Mouse (Mus musculus): ENCODE measurements around the gene Cul3. TPM values are rescaled to one million over a fixed set of nuclear protein-coding genes. Genes with fewer than 3 reads are reported as not detected.

The Cul3 gene
- polyA plus RNA-seq, 1 experiment, result 1.4 TPM

GRCm38 (mm10) chr1:80247131-80247530 is 93.1 kb downstream of the Cul3 start:
- Histone ChIP-seq H3K27me3 (ENCODE audit: control insufficient read depth) (no peaks in the 10 kb centered on the region; the same call in 1 of the 2 replicates), H3K9me3 (ENCODE audit: control insufficient read depth, low read length) (no peaks in the 10 kb centered on the region), H3K36me3 (ENCODE audit: control insufficient read depth) (no peaks in the 10 kb centered on the region), H3K4me1 (ENCODE audit: control insufficient read depth) (no peaks in the 10 kb centered on the region), H3K4me3 (replicated peaks) (no peak overlapping the region)
- TF ChIP-seq TAL1 (IDR thresholded peaks at IDR 0.05; ENCODE audit: low read length) (no peak), GATA1 (IDR thresholded peaks at IDR 0.05; ENCODE audit: low read length) (no peak)

DNA sequence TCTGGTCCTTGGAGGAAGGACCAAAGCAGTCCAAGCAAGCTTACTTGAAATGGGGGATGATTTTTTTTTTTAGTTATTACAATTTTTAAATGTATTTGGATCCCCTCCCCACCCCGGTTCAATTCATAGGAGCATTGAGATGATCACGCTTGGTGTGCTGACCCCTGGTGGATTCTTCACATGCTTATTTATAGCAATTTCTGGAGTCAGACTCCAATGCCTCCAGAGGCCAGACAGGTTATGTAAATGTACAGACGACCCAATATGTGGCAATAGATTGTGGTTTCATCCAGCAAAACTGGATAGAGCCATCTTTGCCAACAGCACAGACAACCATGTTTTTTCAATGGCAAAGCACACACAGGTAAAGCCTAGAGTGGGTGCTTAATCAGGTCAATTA is 96.2 kb downstream of the Cul3 start:
- no peaks in the 10 kb centered on the region for H3K36me3 ChIP-seq (ENCODE audit: control insufficient read depth)
- no peaks in the 10 kb centered on the region for H3K9me3 ChIP-seq (ENCODE audit: control insufficient read depth, low read length)

GRCm38 (mm10) chr1:80241579-80241978 is 98.7 kb downstream of the Cul3 start:
- H3K4me1 ChIP-seq (ENCODE audit: control insufficient read depth), result no peaks in the 10 kb centered on the region
- H3K36me3 ChIP-seq (ENCODE audit: control insufficient read depth), result no peaks in the 10 kb centered on the region
- no peaks in the 10 kb centered on the region for H3K9me3 ChIP-seq (ENCODE audit: control insufficient read depth, low read length)
- no peak overlapping the region for H3K4me3 ChIP-seq (replicated peaks)
- no peaks in the 10 kb centered on the region for H3K27me3 ChIP-seq (ENCODE audit: control insufficient read depth)
- no peak for TF ChIP-seq GATA1 (IDR thresholded peaks at IDR 0.05; ENCODE audit: low read length)
- no peak for TF ChIP-seq TAL1 (IDR thresholded peaks at IDR 0.05; ENCODE audit: low read length)

More for the DNA sequence above, 96.2 kb downstream of the Cul3 start:
- TF ChIP-seq TAL1 (IDR thresholded peaks at IDR 0.05; ENCODE audit: low read length), result no peak
- no peak for TF ChIP-seq GATA1 (IDR thresholded peaks at IDR 0.05; ENCODE audit: low read length)
- no peaks in the 10 kb centered on the region for H3K27me3 ChIP-seq (ENCODE audit: control insufficient read depth)
- H3K4me3 ChIP-seq (replicated peaks), result no peak overlapping the region
- no peaks in the 10 kb centered on the region for H3K4me1 ChIP-seq (ENCODE audit: control insufficient read depth)

- Histone ChIP-seq H3K4me1 (ENCODE audit: control insufficient read depth) (no peaks in the 10 kb centered on the region), H3K27me3 (ENCODE audit: control insufficient read depth) (no peaks in the 10 kb centered on the region), H3K36me3 (ENCODE audit: control insufficient read depth) (no peaks in the 10 kb centered on the region), H3K4me3 (replicated peaks) (no peak overlapping the region), H3K9me3 (ENCODE audit: control insufficient read depth, low read length) (no peaks in the 10 kb centered on the region)
- TF ChIP-seq GATA1 (IDR thresholded peaks at IDR 0.05; ENCODE audit: low read length) (no peak), TAL1 (IDR thresholded peaks at IDR 0.05; ENCODE audit: low read length) (no peak)
Observed at GRCm38 (mm10) chr1:80240017-80240660, 100.1 kb downstream of the Cul3 start.

GRCm38 (mm10) chr1:80239481-80239880 is 100.8 kb downstream of the Cul3 start:
- Histone ChIP-seq H3K9me3 (ENCODE audit: control insufficient read depth, low read length) (no peaks in the 10 kb centered on the region), H3K36me3 (ENCODE audit: control insufficient read depth) (no peaks in the 10 kb centered on the region), H3K4me3 (replicated peaks) (no peak overlapping the region), H3K4me1 (ENCODE audit: control insufficient read depth) (no peaks in the 10 kb centered on the region), H3K27me3 (ENCODE audit: control insufficient read depth) (no peaks in the 10 kb centered on the region)
- TF ChIP-seq GATA1 (IDR thresholded peaks at IDR 0.05; ENCODE audit: low read length), result no peak
- TF ChIP-seq TAL1 (IDR thresholded peaks at IDR 0.05; ENCODE audit: low read length), result no peak

DNA sequence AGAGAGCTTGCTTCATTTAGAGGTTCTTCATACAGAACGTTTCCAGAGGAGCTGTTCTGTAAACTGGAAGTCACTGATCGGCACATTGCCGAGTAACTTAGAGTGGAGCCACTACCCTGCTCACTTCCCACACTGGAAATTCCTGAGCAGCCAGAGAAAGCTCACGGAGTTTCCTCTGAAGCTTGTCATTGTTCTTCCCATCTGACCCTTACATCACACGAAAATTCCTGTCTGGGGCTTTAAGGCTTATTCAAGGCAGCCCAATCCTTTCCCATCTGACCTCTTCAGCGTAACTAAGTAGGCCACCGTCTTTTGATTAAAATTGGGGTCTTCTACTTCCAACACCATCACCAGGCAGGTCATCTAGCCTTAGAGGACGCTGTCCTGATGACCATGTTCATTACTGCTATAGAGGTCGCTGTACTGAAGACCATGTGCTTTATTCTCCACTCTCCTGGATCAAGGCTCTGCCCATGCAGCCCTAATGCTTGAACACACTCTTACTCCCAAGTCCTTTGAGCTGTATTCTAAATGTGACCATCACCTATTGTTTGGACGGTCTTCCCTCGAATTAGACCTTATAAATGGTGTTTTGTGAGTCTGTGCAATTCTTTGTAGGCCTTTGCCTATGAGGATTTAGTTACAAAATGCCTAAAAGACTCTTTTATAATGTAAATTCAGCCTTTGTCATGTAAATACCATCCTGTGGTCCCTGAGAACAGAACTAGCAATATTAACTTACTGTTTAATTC is 103.2 kb downstream of the Cul3 start:
- TF ChIP-seq GATA1 (IDR thresholded peaks at IDR 0.05; ENCODE audit: low read length), result no peak
- TF ChIP-seq TAL1 (IDR thresholded peaks at IDR 0.05; ENCODE audit: low read length), result no peak
- Histone ChIP-seq H3K4me3 (replicated peaks) (no peak overlapping the region), H3K4me1 (ENCODE audit: control insufficient read depth) (no peaks in the 10 kb centered on the region), H3K36me3 (ENCODE audit: control insufficient read depth) (no peaks in the 10 kb centered on the region), H3K9me3 (ENCODE audit: control insufficient read depth, low read length) (no peaks in the 10 kb centered on the region), H3K27me3 (ENCODE audit: control insufficient read depth) (no peaks in the 10 kb centered on the region)

- TF ChIP-seq GATA1 (IDR thresholded peaks at IDR 0.05; ENCODE audit: low read length) (no peak), TAL1 (IDR thresholded peaks at IDR 0.05; ENCODE audit: low read length) (no peak)
- no peaks in the 10 kb centered on the region for H3K9me3 ChIP-seq (ENCODE audit: control insufficient read depth, low read length)
- no peaks in the 10 kb centered on the region for H3K4me1 ChIP-seq (ENCODE audit: control insufficient read depth)
- no peaks in the 10 kb centered on the region for H3K27me3 ChIP-seq (ENCODE audit: control insufficient read depth)
- H3K36me3 ChIP-seq (ENCODE audit: control insufficient read depth), result no peaks in the 10 kb centered on the region
- no peak overlapping the region for H3K4me3 ChIP-seq (replicated peaks)
Observed at GRCm38 (mm10) chr1:80236126-80236525, 104.2 kb downstream of the Cul3 start.

DNA sequence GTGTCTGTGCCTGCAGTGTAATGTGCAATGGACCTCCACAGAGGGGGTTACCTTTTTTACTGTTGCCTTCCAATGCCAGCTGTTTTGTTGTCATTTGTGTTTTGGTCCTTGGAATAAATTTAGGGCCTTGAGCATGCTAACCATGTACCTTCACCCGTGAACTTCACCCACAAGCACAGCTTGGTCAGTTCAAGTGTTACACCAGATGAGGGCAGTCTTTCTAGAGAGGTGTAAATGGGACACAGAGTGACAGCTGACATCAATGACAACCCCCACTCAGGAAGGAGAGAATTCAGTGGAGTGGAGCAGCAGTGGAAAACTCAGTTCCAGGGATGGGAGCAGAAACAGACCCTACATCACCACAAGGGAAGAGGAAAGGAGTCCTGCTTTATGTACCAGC is 109.7 kb downstream of the Cul3 start:
- Histone ChIP-seq H3K36me3 (ENCODE audit: control insufficient read depth) (no peaks in the 10 kb centered on the region), H3K4me3 (replicated peaks) (no peak overlapping the region), H3K9me3 (ENCODE audit: control insufficient read depth, low read length) (no peaks in the 10 kb centered on the region), H3K4me1 (ENCODE audit: control insufficient read depth) (no peaks in the 10 kb centered on the region), H3K27me3 (ENCODE audit: control insufficient read depth) (no peaks in the 10 kb centered on the region)
- TF ChIP-seq TAL1 (IDR thresholded peaks at IDR 0.05; ENCODE audit: low read length) (no peak), GATA1 (IDR thresholded peaks at IDR 0.05; ENCODE audit: low read length) (no peak)

DNA sequence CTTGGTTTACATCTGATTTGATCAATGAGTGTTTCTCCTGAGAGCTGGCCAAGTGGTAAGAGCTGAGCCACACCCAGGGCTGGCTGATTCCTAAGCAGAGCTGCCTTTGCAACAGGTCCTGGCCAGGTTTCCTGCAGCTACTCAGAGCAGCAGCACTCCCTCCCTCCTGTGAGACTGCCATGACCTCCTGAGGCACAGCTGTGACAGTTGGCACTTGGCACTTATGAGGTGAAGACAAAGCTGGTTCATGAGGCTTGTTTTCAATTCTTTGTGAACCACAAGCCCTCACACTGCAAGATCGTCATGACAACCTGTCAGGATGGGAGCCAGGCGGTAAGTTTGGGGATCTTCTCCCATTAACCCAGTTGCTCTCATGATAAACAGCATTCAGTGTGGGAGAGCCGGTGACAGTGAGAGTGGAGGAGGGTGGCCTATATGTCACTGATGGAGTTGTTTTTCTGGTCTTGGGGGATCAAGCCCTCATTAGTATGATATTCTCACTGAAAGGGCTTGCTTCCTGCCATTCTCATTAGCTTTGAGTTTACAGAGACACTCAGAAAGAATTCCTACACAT is 115.4 kb downstream of the Cul3 start:
- Histone ChIP-seq H3K36me3 (ENCODE audit: control insufficient read depth) (no peaks in the 10 kb centered on the region), H3K4me3 (replicated peaks) (no peak overlapping the region), H3K27me3 (ENCODE audit: control insufficient read depth) (no peaks in the 10 kb centered on the region), H3K4me1 (ENCODE audit: control insufficient read depth) (no peaks in the 10 kb centered on the region), H3K9me3 (ENCODE audit: control insufficient read depth, low read length) (no peaks in the 10 kb centered on the region)
- TF ChIP-seq GATA1 (IDR thresholded peaks at IDR 0.05; ENCODE audit: low read length) (no peak), TAL1 (IDR thresholded peaks at IDR 0.05; ENCODE audit: low read length) (no peak)
